Mouse (Mus musculus): ENCODE results near the gene Rpp14. TPM values are rescaled to one million over a fixed set of nuclear protein-coding genes. Genes with fewer than 3 reads are reported as not detected.

The Rpp14 gene
- polyA plus RNA-seq (2012; ENCODE audit: low replicate concordance), result 0.48 and 3.1 TPM in 2 replicates

GRCm38 (mm10) chr14:8080165-8080679 lies at the start of gene Rpp14:
Gene Rpp14 (plus strand): TSS chr14:8080367.

GRCm38 (mm10) chr14:8097978-8098686 lies 18.0 kb downstream of the Rpp14 start, which contains the start of gene Pxk:
Gene Pxk (plus strand): TSS chr14:8098211.

Other genes with a start within 250 kb of the Rpp14 start
- gene Gm45521, start 123.1 kb upstream of the Rpp14 start, polyA plus RNA-seq (2012; ENCODE audit: low replicate concordance), result not detected in 2 replicates
- 0.66 and 1.1 TPM in 2 replicates for gene Dnase1l3, start 85.8 kb upstream of the Rpp14 start, polyA plus RNA-seq (2012; ENCODE audit: low replicate concordance)
- 0.26 and 0.28 TPM in 2 replicates for gene Abhd6, start 77.5 kb upstream of the Rpp14 start, polyA plus RNA-seq (2012; ENCODE audit: low replicate concordance)
- 9.4 and 11.5 TPM in 2 replicates for gene Pxk, start 17.8 kb downstream of the Rpp14 start, polyA plus RNA-seq (2012; ENCODE audit: low replicate concordance)
- gene Pdhb, start 92.7 kb downstream of the Rpp14 start, polyA plus RNA-seq (2012; ENCODE audit: low replicate concordance), result 22.3 and 31.4 TPM in 2 replicates
- gene Kctd6, start 133.8 kb downstream of the Rpp14 start, polyA plus RNA-seq (2012; ENCODE audit: low replicate concordance), result 1.1 and 1.2 TPM in 2 replicates
- not detected in 2 replicates for gene Acox2, start 179.0 kb downstream of the Rpp14 start, polyA plus RNA-seq (2012; ENCODE audit: low replicate concordance)
- not detected in 2 replicates for gene Fam107a, start 237.7 kb downstream of the Rpp14 start, polyA plus RNA-seq (2012; ENCODE audit: low replicate concordance)

All from leukemia stem cell, adult 10-12 weeks (primary cell).